Mouse (Mus musculus) forebrain, embryonic 10.5 days (tissue): ENCODE data around the gene Stpg4. TPM values are rescaled to one million over a fixed set of nuclear protein-coding genes. Genes with fewer than 3 reads are reported as not detected.
A peak's percentile ranks its signal among the peaks of the same experiment; 100 is the strongest.

ENCODE experiments used
- DNase-seq: peaks from one replicate; pipeline ENCODE4 v3.0.0-alpha.2; 2017; ENCODE audit warnings: low spot score; ENCODE audit errors: extremely low spot score
- H3K27ac ChIP-seq: fragments of 300-500 bp; sonication (generic); 2 replicates; pipeline ENCODE4 v1.5.1; 2016; ENCODE audit warnings: mild to moderate bottlenecking
- H3K27me3 ChIP-seq: fragments of 300-500 bp; sonication (generic); 2 replicates; pipeline ENCODE4 v1.6.1; 2016; ENCODE audit warnings: mild to moderate bottlenecking; ENCODE audit not compliant: poor library complexity, severe bottlenecking
- H3K36me3 ChIP-seq: fragments of 300-500 bp; sonication (generic); replicated peaks from 2 replicates; pipeline ENCODE4 v1.6.1; 2016; ENCODE audit warnings: mild to moderate bottlenecking, moderate library complexity
- H3K4me1 ChIP-seq: fragments of 300-500 bp; sonication (generic); 2 replicates; pipeline ENCODE4 v1.6.1; 2016
- H3K4me3 ChIP-seq: fragments of 300-500 bp; sonication (generic); 2 replicates; pipeline ENCODE4 v1.5.1; 2016; ENCODE audit warnings: mild to moderate bottlenecking, moderate library complexity
- H3K9me3 ChIP-seq: fragments of 300-500 bp; sonication (generic); 2 replicates; pipeline ENCODE4 v1.6.1; 2016; ENCODE audit warnings: mild to moderate bottlenecking, moderate library complexity
- WGBS: fragments of 180-500 bp; shearing (Covaris S2); methylation state at CpG from one replicate; pipeline ENCODE4 v1.1.7; 2016; 5-methylcytosine and 5-hydroxymethylcytosine counted together
- polyA plus RNA-seq: library from polyadenylated mRNA; unstranded; fragments of >200 nt; fragmentation: Nextera tagmentation; extraction: Ambion mirVana; gene quantifications from 2 replicates; pipeline ENCODE4 v1.2.1, GENCODE M21; 2016

Stpg4 gene
- polyA plus RNA-seq, 1 experiment from 2014 or later: not detected

- peaks cover 45% of the 10 kb centered on the region for H3K4me1 ChIP-seq
Observed at GRCm38 (mm10) chr17:87459750-87460668, 32.5 kb upstream of the Stpg4 start.

DNA sequence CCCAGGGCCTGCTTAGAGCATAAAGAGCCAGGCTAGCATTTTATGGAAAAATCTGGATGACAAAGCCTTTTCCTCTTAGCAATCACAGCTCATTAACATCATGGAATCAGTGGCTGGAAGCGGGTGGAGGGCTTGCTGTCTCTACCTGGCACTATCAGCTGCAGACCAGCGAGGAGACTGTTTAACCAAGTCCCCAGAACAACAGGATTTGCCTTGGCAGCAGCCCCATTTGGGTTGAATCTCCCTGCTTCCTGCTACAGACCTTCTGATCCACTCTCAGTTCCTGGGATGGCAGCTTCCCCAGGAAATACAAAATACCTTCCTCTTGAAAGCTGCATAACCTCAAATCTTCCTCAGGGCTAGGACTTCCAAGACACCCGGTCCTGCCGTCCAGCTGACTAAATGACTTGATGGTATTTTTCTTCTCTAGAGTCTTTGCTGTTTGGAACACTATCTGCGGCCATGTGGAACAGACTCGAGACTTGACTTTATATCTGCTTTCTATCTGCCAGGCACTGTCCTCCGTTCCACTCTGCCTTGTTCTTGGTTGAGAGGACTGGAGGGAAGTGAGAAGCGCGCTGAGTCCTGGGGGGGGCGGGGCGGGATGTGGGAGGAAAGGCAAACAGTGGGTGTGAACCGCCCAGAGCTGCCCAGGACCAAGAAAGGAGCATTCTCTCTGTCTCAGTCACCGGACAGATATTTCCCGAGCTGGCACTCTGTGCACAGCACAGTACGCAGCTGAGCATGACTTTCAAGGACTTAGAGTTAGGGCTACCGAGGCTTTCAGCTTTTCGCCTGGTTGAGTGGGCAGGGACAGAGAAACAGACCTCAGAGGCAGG, 31.6 kb upstream of the Stpg4 start:
- Histone ChIP-seq H3K9me3 (no peaks in the 10 kb centered on the region), H3K36me3 (no peaks in the 10 kb centered on the region), H3K4me3 (peak overlapping the region; percentile 32), H3K27me3 (peaks cover 32% of the 10 kb centered on the region), H3K27ac (peak overlapping the region; percentile 65), H3K4me1 (peaks cover 45% of the 10 kb centered on the region)
- no peak for DNase-seq
- 16% methylated on average over 14 of the region's 17 CpGs for WGBS

More at GRCm38 (mm10) chr17:87459750-87460668, 32.5 kb upstream of the Stpg4 start:
- Histone ChIP-seq H3K36me3 (no peaks in the 10 kb centered on the region), H3K9me3 (no peaks in the 10 kb centered on the region), H3K27me3 (peaks cover 32% of the 10 kb centered on the region), H3K4me3 (peak overlapping the region; percentile 32), H3K27ac (peak overlapping the region; percentile 65)
- DNase-seq: peak; percentile 42
- WGBS: 31% methylated on average over 14 of the region's 14 CpGs

- no peak overlapping the region for H3K27ac ChIP-seq
- H3K9me3 ChIP-seq: no peaks in the 10 kb centered on the region
- H3K4me3 ChIP-seq: no peak overlapping the region
- 71% methylated on average over 7 of the region's 7 CpGs for WGBS
- no peaks in the 10 kb centered on the region for H3K36me3 ChIP-seq
- DNase-seq: no peak
- H3K27me3 ChIP-seq: peaks cover 32% of the 10 kb centered on the region
- peaks cover 45% of the 10 kb centered on the region for H3K4me1 ChIP-seq
Observed at GRCm38 (mm10) chr17:87457961-87458360, 30.4 kb upstream of the Stpg4 start.

- 88% methylated on average over 3 of the region's 3 CpGs for WGBS
- H3K9me3 ChIP-seq: no peaks in the 10 kb centered on the region
- H3K27me3 ChIP-seq: no peaks in the 10 kb centered on the region; the same call in 1 of the 2 replicates
- no peak for DNase-seq
- H3K4me3 ChIP-seq: no peak overlapping the region
- no peaks in the 10 kb centered on the region for H3K36me3 ChIP-seq
- H3K4me1 ChIP-seq: peaks cover 16% of the 10 kb centered on the region
- no peak overlapping the region for H3K27ac ChIP-seq
Observed at GRCm38 (mm10) chr17:87454121-87454520, 26.6 kb upstream of the Stpg4 start.

- Histone ChIP-seq H3K4me1 (peaks cover 8% of the 10 kb centered on the region), H3K27ac (no peak overlapping the region), H3K4me3 (no peak overlapping the region), H3K9me3 (no peaks in the 10 kb centered on the region), H3K36me3 (no peaks in the 10 kb centered on the region), H3K27me3 (no peaks in the 10 kb centered on the region)
- DNase-seq: no peak
- 89% methylated on average over 7 of the region's 7 CpGs for whole genome bisulfite sequencing
Observed at GRCm38 (mm10) chr17:87453336-87453735, 25.8 kb upstream of the Stpg4 start.

GRCm38 (mm10) chr17:87448881-87449280, 21.3 kb upstream of the Stpg4 start:
- Histone ChIP-seq H3K27me3 (no peaks in the 10 kb centered on the region), H3K4me3 (no peak overlapping the region), H3K4me1 (peaks cover 22% of the 10 kb centered on the region), H3K9me3 (no peaks in the 10 kb centered on the region), H3K36me3 (peaks cover 8% of the 10 kb centered on the region), H3K27ac (no peak overlapping the region)
- no peak for DNase-seq
- 93% methylated on average over 8 of the region's 8 CpGs for WGBS

- DNase-seq: no peak
- 93% methylated on average over 9 of the region's 9 CpGs for WGBS
Observed at GRCm38 (mm10) chr17:87448339-87448738, 20.8 kb upstream of the Stpg4 start.

DNA sequence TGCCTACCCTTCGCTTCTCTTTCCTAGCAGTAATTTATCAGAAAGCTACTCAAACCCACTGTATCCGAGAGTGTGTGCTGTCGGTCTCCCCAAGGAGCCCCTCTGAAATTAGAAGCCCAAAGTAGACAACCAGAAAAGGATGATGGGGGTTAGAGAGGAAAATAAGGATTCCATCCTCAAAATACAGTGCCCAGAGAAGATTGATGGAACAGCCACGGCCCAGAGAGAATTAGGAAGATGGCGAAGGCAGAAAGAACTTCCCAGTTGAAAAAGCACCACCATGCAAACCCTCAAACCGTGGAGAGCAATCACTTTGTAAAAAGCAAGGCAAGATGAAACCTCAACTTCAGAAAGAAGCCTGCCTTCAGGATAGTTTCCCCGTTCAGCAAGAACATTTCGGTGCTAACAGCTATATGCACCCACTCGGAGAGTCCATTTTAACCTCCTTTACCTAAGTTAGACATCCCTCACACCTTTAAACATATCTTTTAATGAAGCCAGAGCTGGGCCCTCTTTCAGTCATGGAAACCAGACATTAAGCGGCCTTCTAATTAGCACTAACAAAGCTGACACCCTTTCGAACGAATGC, 20.2 kb upstream of the Stpg4 start:
- DNase-seq: no peak
- Histone ChIP-seq H3K27ac (peak overlapping the region; percentile 100), H3K9me3 (no peaks in the 10 kb centered on the region), H3K36me3 (peaks cover 20% of the 10 kb centered on the region), H3K27me3 (no peaks in the 10 kb centered on the region), H3K4me3 (peak overlapping the region; percentile 88), H3K4me1 (peaks cover 34% of the 10 kb centered on the region)
- WGBS: 42% methylated on average over 12 of the region's 12 CpGs

More at GRCm38 (mm10) chr17:87448339-87448738, 20.8 kb upstream of the Stpg4 start:
- H3K27me3 ChIP-seq: no peaks in the 10 kb centered on the region
- peaks cover 14% of the 10 kb centered on the region for H3K36me3 ChIP-seq
- peak overlapping the region; percentile 88; the same call in 1 of the 2 replicates for H3K4me3 ChIP-seq
- no peaks in the 10 kb centered on the region for H3K9me3 ChIP-seq
- peaks cover 27% of the 10 kb centered on the region for H3K4me1 ChIP-seq
- no peak overlapping the region for H3K27ac ChIP-seq

GRCm38 (mm10) chr17:87446767-87447611, 19.4 kb upstream of the Stpg4 start, which contains the start of gene Calm2:
Gene Calm2, minus strand, starts transcription at chr17:87446935.
- H3K27me3 ChIP-seq: no peaks in the 10 kb centered on the region

GRCm38 (mm10) chr17:87445917-87446766, 18.6 kb upstream of the Stpg4 start:
- WGBS: under 1% methylated on average over 86 of the region's 86 CpGs
- Histone ChIP-seq H3K27me3 (no peaks in the 10 kb centered on the region), H3K27ac (peak overlapping the region; percentile 100), H3K4me3 (peak overlapping the region; percentile 88), H3K4me1 (peaks cover 48% of the 10 kb centered on the region), H3K36me3 (peaks cover 35% of the 10 kb centered on the region), H3K9me3 (no peaks in the 10 kb centered on the region)
- DNase-seq: peak; percentile 67

More at GRCm38 (mm10) chr17:87446767-87447611, 19.4 kb upstream of the Stpg4 start, which contains the start of gene Calm2:
- Histone ChIP-seq H3K4me1 (peaks cover 39% of the 10 kb centered on the region), H3K36me3 (peaks cover 26% of the 10 kb centered on the region), H3K9me3 (no peaks in the 10 kb centered on the region), H3K4me3 (peak within 1 kb of the TSS; percentile 88), H3K27ac (peak within 1 kb of the TSS; percentile 100)
- DNase-seq: peak; percentile 99
- under 1% methylated on average over 69 of the region's 69 CpGs for WGBS

DNA sequence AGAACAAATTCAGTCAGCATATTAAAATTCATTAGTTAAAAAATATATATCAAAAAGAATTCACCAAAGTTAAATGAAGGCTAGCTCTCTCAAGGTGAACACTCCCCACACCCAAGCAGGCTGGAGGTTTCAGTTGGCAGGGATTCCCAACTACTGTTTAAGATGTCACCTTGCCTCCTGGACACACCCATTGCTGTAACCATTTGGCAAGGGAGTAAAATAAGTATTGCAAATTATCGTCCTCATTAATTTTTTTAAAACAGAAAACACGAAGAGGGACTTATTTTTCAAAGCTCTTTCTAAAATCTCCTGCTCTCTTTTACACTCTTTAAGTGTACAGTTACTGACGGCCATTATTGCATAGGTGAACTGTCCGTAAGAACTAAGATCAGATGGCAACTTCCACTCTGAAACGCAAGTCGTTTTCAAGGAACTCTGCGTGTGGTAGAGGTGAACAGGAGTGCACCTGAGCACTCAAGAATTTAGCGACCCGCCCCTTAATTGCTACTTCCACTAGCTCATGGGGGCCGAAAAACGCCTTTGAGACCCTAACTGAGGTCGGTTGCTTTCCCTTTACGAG, 17.9 kb upstream of the Stpg4 start:
- WGBS: under 1% methylated on average over 13 of the region's 13 CpGs
- peak overlapping the region; percentile 88 for H3K4me3 ChIP-seq
- H3K27me3 ChIP-seq: no peaks in the 10 kb centered on the region
- H3K4me1 ChIP-seq: peaks cover 51% of the 10 kb centered on the region
- peak overlapping the region; percentile 100 for H3K27ac ChIP-seq
- H3K36me3 ChIP-seq: peaks cover 38% of the 10 kb centered on the region
- H3K9me3 ChIP-seq: no peaks in the 10 kb centered on the region
- no peak for DNase-seq
